Mouse (Mus musculus): ENCODE measurements around the gene Aipl1.

Gene Aipl1

DNA sequence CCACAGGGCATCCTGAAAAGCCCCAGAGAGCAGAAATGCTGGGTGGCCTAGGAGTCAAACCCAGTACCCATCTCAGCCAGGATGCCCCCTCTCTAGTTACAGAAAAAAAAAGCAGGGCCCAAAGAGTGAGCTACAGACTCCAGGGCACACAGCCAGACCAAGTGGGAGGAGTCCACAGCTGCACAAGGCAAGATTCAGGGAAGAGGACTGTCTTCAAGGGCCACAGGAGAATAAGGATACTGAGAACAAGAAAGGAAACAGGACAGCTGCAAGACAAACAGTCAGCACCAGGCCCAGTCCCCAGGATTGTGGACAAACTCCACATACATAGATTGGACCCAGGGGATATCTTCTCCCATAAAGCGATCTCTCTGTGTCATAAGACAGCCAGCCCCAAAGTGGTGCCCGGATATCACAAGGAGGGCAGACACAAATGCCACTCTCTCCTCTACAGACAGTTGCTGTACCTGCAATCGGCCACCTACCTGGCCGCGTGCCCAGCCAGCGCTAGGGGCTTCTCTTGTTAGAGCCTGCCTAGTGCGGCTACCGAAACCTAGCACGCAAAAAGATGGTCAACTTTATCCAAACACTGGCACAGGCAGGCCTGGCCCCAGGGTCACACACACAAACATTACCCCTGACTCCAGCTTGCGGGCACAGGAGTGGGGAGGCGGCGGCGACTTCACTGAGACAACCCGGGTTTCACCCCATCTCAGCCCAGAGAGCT is 13.0 kb upstream of the Aipl1 start:
- DNase-seq (ENCODE audit: low read depth, low spot score) = peak; percentile 26

DNA sequence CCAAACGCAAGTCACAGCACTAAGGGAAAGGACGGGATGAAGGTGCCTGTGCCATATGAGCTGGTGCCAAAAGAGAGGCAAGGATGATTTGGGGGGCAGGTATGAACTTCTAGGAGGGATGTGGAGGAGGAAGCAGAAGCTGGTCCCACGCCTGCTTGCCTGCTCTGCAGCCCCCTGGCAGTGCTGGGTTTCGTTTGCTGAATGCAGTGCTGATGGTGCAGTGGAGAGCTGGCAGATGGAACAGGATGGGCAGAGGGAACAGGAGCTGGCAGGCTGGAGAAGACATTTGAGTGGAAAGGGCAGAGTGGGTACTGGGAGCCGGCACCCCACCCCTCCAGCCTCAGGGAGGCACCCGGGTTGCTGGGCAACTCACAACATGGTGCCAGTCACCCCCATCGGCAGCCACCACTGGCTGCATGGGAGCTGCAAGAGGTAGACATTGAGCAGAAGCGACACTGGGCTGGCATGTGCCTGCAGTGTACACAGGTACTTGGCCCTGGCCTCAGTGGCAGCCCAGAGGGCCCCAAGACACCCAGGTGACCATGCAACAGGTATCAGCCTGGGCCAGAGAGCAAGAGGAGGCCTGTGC is 12.0 kb upstream of the Aipl1 start:
- no peak for DNase-seq (ENCODE audit: low read depth, low spot score)

DNA sequence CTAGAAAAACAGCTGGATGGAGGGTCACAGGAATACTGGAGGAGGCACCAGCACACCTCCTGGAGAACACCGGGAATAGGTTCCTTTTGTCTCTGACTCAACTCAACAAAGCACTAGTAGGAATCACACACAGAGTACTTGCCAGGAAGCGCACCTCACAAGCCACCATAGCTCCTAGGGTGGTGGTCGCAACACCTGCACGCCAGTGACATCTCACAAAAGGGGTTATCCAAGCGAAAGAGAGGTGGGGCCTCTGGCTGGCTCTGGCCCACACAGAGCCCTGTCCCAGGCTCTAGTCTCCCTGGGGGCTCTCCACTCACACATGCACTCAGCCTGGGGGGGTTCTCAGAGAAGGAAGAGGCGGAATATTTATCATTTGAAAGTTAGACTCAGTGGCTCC is 11.4 kb upstream of the Aipl1 start:
- no peak for DNase-seq (ENCODE audit: low read depth, low spot score)

DNA sequence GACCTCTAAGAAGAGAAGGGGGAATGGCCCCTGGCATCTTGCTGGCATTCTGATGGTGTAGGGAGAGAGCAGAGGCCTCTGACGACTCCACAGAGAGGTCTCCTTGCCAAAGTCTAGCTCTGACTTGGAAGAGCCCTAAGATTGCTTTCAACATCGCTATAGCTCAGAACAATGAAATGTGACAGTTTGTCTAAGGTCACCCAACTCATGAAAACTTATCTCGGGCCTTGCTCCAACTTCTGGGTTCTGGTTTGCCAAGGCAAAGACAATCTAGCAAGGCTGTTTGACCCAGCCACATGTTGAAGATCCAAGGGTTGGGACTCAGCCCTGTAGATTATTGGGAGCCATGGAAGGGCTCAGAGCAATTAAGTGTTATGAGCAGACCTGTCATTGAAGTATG is 6.9 kb upstream of the Aipl1 start:
- DNase-seq (ENCODE audit: low read depth, low spot score) = no peak

- DNase-seq (ENCODE audit: low read depth, low spot score) = no peak
Observed at GRCm38 (mm10) chr11:72042631-72043030, 5.3 kb upstream of the Aipl1 start.

- peak; percentile 95 for DNase-seq (ENCODE audit: low read depth, low spot score)
Observed at GRCm38 (mm10) chr11:72041768-72042607, 4.7 kb upstream of the Aipl1 start, which contains the start of gene Pimreg. Gene Pimreg (plus strand): TSS chr11:72042032.

GRCm38 (mm10) chr11:72041290-72041767 is 4.0 kb upstream of the Aipl1 start:
- DNase-seq (ENCODE audit: low read depth, low spot score) = no peak

GRCm38 (mm10) chr11:72039599-72040386 is 2.5 kb upstream of the Aipl1 start:
- peak; percentile 23 for DNase-seq (ENCODE audit: low read depth, low spot score)

- DNase-seq (ENCODE audit: low read depth, low spot score) = peak; percentile 71
Observed at GRCm38 (mm10) chr11:72037996-72038395, 687 bp upstream of the Aipl1 start.

GRCm38 (mm10) chr11:72032589-72032988 is 4.7 kb downstream of the Aipl1 start:
- no peak for DNase-seq (ENCODE audit: low read depth, low spot score)

DNA sequence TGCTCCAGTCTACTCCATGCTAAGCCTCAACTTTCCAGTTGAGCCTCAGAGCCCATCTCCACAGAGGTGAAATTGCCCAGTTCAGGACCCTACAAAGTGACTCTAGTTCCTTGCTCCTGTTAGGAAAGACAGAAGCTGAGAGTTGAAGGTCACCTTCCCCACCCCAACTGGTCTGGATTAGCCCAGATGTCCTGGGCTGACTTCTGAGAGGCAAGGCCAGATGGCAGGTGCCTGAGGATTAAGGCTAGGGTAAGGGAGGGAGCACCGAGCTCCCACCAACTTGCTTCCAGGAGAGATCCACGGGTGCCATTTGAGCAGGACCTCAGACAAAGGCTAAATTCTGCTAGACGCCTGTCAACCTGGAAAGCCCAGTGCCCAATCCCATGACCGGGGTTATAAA is 5.2 kb downstream of the Aipl1 start:
- DNase-seq (ENCODE audit: low read depth, low spot score) = no peak

- DNase-seq (ENCODE audit: low read depth, low spot score) = no peak
Observed at GRCm38 (mm10) chr11:72031353-72031752, 6.0 kb downstream of the Aipl1 start.

- peak; percentile 71 for DNase-seq (ENCODE audit: low read depth, low spot score)
Observed at GRCm38 (mm10) chr11:72029143-72029542, 8.2 kb downstream of the Aipl1 start.

DNA sequence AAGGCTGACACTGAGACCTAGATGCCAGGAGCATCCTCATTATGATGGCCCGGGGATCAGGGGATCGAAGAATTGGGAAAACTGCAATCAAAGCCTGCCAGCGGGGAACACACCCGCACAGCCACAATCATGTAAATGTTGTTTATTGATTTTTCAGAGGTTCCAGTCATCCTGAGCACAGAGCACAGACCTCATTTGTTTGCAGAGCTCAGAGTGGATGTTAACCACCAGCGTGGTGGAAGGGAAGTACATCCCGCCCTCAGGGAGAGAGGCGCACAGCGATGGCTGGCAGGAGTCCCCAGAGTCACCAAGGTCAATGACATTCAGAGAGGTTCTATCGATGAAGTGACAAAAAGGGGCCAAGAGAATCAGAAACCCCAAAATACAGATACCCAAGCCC is 9.5 kb downstream of the Aipl1 start:
- DNase-seq (ENCODE audit: low read depth, low spot score) = no peak

GRCm38 (mm10) chr11:72026516-72026915 is 10.8 kb downstream of the Aipl1 start:
- DNase-seq (ENCODE audit: low read depth, low spot score) = no peak

- DNase-seq (ENCODE audit: low read depth, low spot score) = peak; percentile 75
Observed at GRCm38 (mm10) chr11:72025843-72026242, 11.5 kb downstream of the Aipl1 start.

GRCm38 (mm10) chr11:72024193-72024781 is 13.0 kb downstream of the Aipl1 start:
- peak; percentile 85 for DNase-seq (ENCODE audit: low read depth, low spot score)

DNA sequence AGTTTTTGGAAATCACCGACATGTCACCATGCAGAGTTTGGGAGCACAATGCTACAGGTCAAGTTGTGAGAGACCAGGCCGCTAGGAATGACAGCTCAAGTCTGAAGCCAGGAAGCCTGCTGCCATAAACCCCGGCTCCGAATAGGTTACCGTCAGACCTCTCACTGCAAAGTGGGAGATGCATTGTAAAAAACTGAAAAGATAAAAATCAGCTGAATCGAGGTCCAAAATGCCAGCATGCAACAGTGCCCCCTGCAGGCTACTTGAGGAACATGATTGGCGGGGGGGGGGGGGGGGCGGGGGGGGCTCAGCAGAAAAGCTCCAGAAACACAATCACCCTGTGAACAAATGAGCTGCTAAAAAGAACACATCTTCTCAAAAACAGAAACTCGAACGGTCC is 13.7 kb downstream of the Aipl1 start:
- DNase-seq (ENCODE audit: low read depth, low spot score) = peak; percentile 31

GRCm38 (mm10) chr11:72022827-72023226 is 14.5 kb downstream of the Aipl1 start:
- no peak for DNase-seq (ENCODE audit: low read depth, low spot score)

- DNase-seq (ENCODE audit: low read depth, low spot score) = no peak
Observed at GRCm38 (mm10) chr11:72021015-72021414, 16.3 kb downstream of the Aipl1 start.

GRCm38 (mm10) chr11:72017253-72017601 is 20.1 kb downstream of the Aipl1 start:
- DNase-seq (ENCODE audit: low read depth, low spot score) = no peak

Measured in R1 (cell line).